Mouse (Mus musculus) hindbrain, embryonic 11.5 days (tissue): ENCODE results near the gene Arl9. TPM values are rescaled to one million over a fixed set of nuclear protein-coding genes. Genes with fewer than 3 reads are reported as not detected.

Experiments
- ATAC-seq: fragments of 200-750 bp; cut with Nextera tagmentation; 2 replicates; pipeline ENCODE4 v1.8.0; 2017; ENCODE audit warnings: mild to moderate bottlenecking, moderate TSS enrichment, moderate library complexity; ENCODE audit not compliant: low FRiP score
- DNase-seq: peaks from one replicate; pipeline ENCODE4 v3.0.0-alpha.2; 2015; ENCODE audit warnings: low spot score
- H3K27ac ChIP-seq: fragments of 300-500 bp; sonication (generic); 2 replicates; pipeline ENCODE4 v1.5.1; 2014; ENCODE audit warnings: mild to moderate bottlenecking, low read depth, low read length
- H3K27me3 ChIP-seq: fragments of 300-500 bp; sonication (generic); 2 replicates; pipeline ENCODE4 v1.6.1; 2014; ENCODE audit warnings: mild to moderate bottlenecking, low read length, moderate library complexity, mixed read lengths; ENCODE audit not compliant: control insufficient read depth, insufficient read depth
- H3K36me3 ChIP-seq: fragments of 300-500 bp; sonication (generic); 2 replicates; pipeline ENCODE4 v1.6.1; 2014; ENCODE audit warnings: mild to moderate bottlenecking, low read length, moderate library complexity, mixed read lengths; ENCODE audit not compliant: control insufficient read depth, insufficient read depth
- H3K4me1 ChIP-seq: fragments of 300-500 bp; sonication (generic); replicated peaks from 2 replicates; pipeline ENCODE4 v1.6.1; 2014; ENCODE audit warnings: low read length, mixed read lengths; ENCODE audit not compliant: control insufficient read depth, insufficient read depth
- H3K4me2 ChIP-seq: fragments of 300-500 bp; sonication (generic); replicated peaks from 2 replicates; pipeline ENCODE4 v1.6.1; 2014; ENCODE audit warnings: mild to moderate bottlenecking, low read depth, low read length
- H3K4me3 ChIP-seq: fragments of 300-500 bp; sonication (generic); 2 replicates; pipeline ENCODE4 v1.5.1; 2014; ENCODE audit warnings: low read depth, low read length
- H3K9ac ChIP-seq: fragments of 300-500 bp; sonication (generic); 2 replicates; pipeline ENCODE4 v1.6.1; 2014; ENCODE audit warnings: low read depth, low read length
- H3K9me3 ChIP-seq: fragments of 300-500 bp; sonication (generic); 2 replicates; pipeline ENCODE4 v1.6.1; 2016; ENCODE audit warnings: low read length; ENCODE audit not compliant: control insufficient read depth
- WGBS: fragments of 180-500 bp; shearing (Covaris S2); extraction: QIAGEN DNeasy Blood & Tissue Kit; methylation state at CpG from one replicate; pipeline ENCODE4 v1.1.7; 2014; 5-methylcytosine and 5-hydroxymethylcytosine counted together
- polyA plus RNA-seq: library from polyadenylated mRNA; unstranded; fragments of >200 nt; fragmentation: Nextera tagmentation; extraction: Ambion mirVana; gene quantifications from 2 replicates; pipeline ENCODE4 v1.2.1, GENCODE M21; 2014

Arl9 gene
- 0.66 TPM in 1 of 2 replicates, not detected in the other for polyA plus RNA-seq

GRCm38 (mm10) chr5:77004051-77004821, at the start of gene Arl9:
Gene Arl9, plus strand, starts transcription at chr5:77004055.
- Histone ChIP-seq H3K9me3 (no peaks in the 10 kb centered on the region), H3K36me3 (no peaks in the 10 kb centered on the region), H3K9ac (no peak within 1 kb of the TSS), H3K27ac (no peak within 1 kb of the TSS), H3K27me3 (no peaks in the 10 kb centered on the region), H3K4me3 (no peak within 1 kb of the TSS), H3K4me2 (no peak within 1 kb of the TSS), H3K4me1 (no peaks in the 10 kb centered on the region)
- no peak for ATAC-seq
- WGBS = 94% methylated on average over 6 of the region's 6 CpGs
- no peak for DNase-seq

GRCm38 (mm10) chr5:76954271-76954900, 49.5 kb upstream of the Arl9 start:
- whole genome bisulfite sequencing = 90% methylated on average over 6 of the region's 6 CpGs
- Histone ChIP-seq H3K9me3 (no peaks in the 10 kb centered on the region), H3K4me3 (no peak overlapping the region), H3K9ac (no peak overlapping the region), H3K36me3 (peaks cover 5% of the 10 kb centered on the region; the same call in 1 of the 2 replicates), H3K4me2 (no peak overlapping the region), H3K27ac (no peak overlapping the region), H3K4me1 (no peaks in the 10 kb centered on the region; the same call in 1 of the 2 replicates), H3K27me3 (no peaks in the 10 kb centered on the region)
- DNase-seq (no peak), ATAC-seq (no peak)

GRCm38 (mm10) chr5:76955474-76955873, 48.4 kb upstream of the Arl9 start:
- ATAC-seq (no peak), DNase-seq (no peak)
- WGBS = 95% methylated on average over 4 of the region's 4 CpGs

GRCm38 (mm10) chr5:76957954-76958353, 45.9 kb upstream of the Arl9 start:
- Histone ChIP-seq H3K9me3 (no peaks in the 10 kb centered on the region), H3K27me3 (no peaks in the 10 kb centered on the region), H3K36me3 (peaks cover 10% of the 10 kb centered on the region; the same call in 1 of the 2 replicates), H3K4me3 (no peak overlapping the region), H3K9ac (no peak overlapping the region), H3K4me1 (no peaks in the 10 kb centered on the region), H3K27ac (no peak overlapping the region), H3K4me2 (no peak overlapping the region)
- no peak for DNase-seq
- no peak for ATAC-seq
- 98% methylated on average over 1 of the region's 1 CpGs for WGBS

More at GRCm38 (mm10) chr5:76955474-76955873, 48.4 kb upstream of the Arl9 start:
- H3K9me3 ChIP-seq = no peaks in the 10 kb centered on the region
- H3K4me3 ChIP-seq = no peak overlapping the region
- no peaks in the 10 kb centered on the region for H3K27me3 ChIP-seq
- no peak overlapping the region for H3K27ac ChIP-seq
- H3K4me1 ChIP-seq = no peaks in the 10 kb centered on the region; the same call in 1 of the 2 replicates
- no peak overlapping the region for H3K4me2 ChIP-seq
- peaks cover 6% of the 10 kb centered on the region; the same call in 1 of the 2 replicates for H3K36me3 ChIP-seq
- H3K9ac ChIP-seq = no peak overlapping the region

- DNase-seq (no peak), ATAC-seq (no peak)
- no peaks in the 10 kb centered on the region for H3K27me3 ChIP-seq
- no peaks in the 10 kb centered on the region for H3K4me1 ChIP-seq
- no peak overlapping the region for H3K4me2 ChIP-seq
- no peak overlapping the region for H3K9ac ChIP-seq
- peaks cover 10% of the 10 kb centered on the region; the same call in 1 of the 2 replicates for H3K36me3 ChIP-seq
- no peak overlapping the region for H3K4me3 ChIP-seq
- WGBS = 86% methylated on average over 5 of the region's 5 CpGs
- no peaks in the 10 kb centered on the region for H3K9me3 ChIP-seq
- no peak overlapping the region for H3K27ac ChIP-seq
Observed at GRCm38 (mm10) chr5:76959587-76959986, 44.3 kb upstream of the Arl9 start.

GRCm38 (mm10) chr5:76962545-76962944, 41.3 kb upstream of the Arl9 start:
- no peak overlapping the region for H3K9ac ChIP-seq
- H3K36me3 ChIP-seq = peaks cover 10% of the 10 kb centered on the region; the same call in 1 of the 2 replicates
- WGBS = 79% methylated on average over 11 of the region's 11 CpGs

GRCm38 (mm10) chr5:76964651-76965050, 39.2 kb upstream of the Arl9 start:
- Histone ChIP-seq H3K4me2 (no peak overlapping the region), H3K27me3 (no peaks in the 10 kb centered on the region), H3K9ac (no peak overlapping the region), H3K4me3 (no peak overlapping the region), H3K4me1 (no peaks in the 10 kb centered on the region), H3K27ac (no peak overlapping the region), H3K36me3 (peaks cover 12% of the 10 kb centered on the region; the same call in 1 of the 2 replicates), H3K9me3 (no peaks in the 10 kb centered on the region)
- ATAC-seq (no peak), DNase-seq (no peak)
- 95% methylated on average over 3 of the region's 3 CpGs for WGBS

More at GRCm38 (mm10) chr5:76962545-76962944, 41.3 kb upstream of the Arl9 start:
- H3K4me1 ChIP-seq = no peaks in the 10 kb centered on the region
- ATAC-seq (no peak), DNase-seq (no peak)
- no peak overlapping the region for H3K4me2 ChIP-seq
- H3K4me3 ChIP-seq = no peak overlapping the region
- H3K27me3 ChIP-seq = no peaks in the 10 kb centered on the region
- H3K9me3 ChIP-seq = no peaks in the 10 kb centered on the region
- no peak overlapping the region for H3K27ac ChIP-seq

GRCm38 (mm10) chr5:76969250-76969649, 34.6 kb upstream of the Arl9 start:
- Histone ChIP-seq H3K9me3 (no peaks in the 10 kb centered on the region), H3K4me2 (no peak overlapping the region), H3K4me1 (no peaks in the 10 kb centered on the region), H3K4me3 (no peak overlapping the region), H3K36me3 (peaks cover 6% of the 10 kb centered on the region; the same call in 1 of the 2 replicates), H3K27me3 (no peaks in the 10 kb centered on the region), H3K27ac (no peak overlapping the region), H3K9ac (no peak overlapping the region)
- DNase-seq (no peak), ATAC-seq (no peak)
- 87% methylated on average over 5 of the region's 5 CpGs for WGBS
